In the genomic region with DNA sequence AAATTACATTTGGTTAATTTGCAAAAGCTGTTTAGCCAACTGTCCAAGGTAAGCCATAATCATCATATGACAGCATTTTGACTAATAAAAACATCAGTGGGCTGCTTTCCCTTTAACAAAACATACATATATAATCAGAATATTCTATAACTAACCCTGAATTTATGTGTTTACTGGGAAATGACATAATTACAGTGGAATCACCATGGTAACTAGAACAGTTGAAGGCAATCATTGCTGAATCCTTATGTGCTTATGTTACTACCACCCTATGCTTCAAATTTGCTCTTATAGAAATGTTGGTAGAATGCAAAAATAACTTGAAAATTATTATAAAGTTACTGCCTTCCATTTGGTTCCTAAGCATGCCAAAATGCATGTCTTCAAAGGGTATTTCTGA, we compare ENCODE assay signal across 16 mouse cellular contexts.
"Had no signal": no experiment of that assay in that cellular context is flagged by ENCODE, and none has a peak within 500 bp of the region (broad histone marks: within the 10 kb centered on the region; RNA-seq: fewer than 3 reads in every experiment).

No protein-coding gene starts in this region.

- H3K27me3 ChIP-seq: megakaryocyte, embryonic 14.5 days; midbrain, embryonic 13.5 days; midbrain, embryonic 15.5 days; neural tube, embryonic 12.5 days had no signal

- H3K4me2 ChIP-seq: midbrain, embryonic 11.5 days; midbrain, embryonic 13.5 days; midbrain, embryonic 15.5 days; neural tube, embryonic 12.5 days had no signal

- H3K27ac ChIP-seq: macrophage; midbrain, embryonic 13.5 days; midbrain, embryonic 15.5 days; neural tube, embryonic 12.5 days had no signal

- H3K4me3 ChIP-seq: megakaryocyte, embryonic 14.5 days; midbrain, embryonic 13.5 days; midbrain, embryonic 15.5 days; neural tube, embryonic 12.5 days had no signal

- ATAC-seq: liver, postnatal 0 days; midbrain, embryonic 13.5 days; midbrain, embryonic 15.5 days had no signal

- H3K36me3 ChIP-seq: midbrain, embryonic 13.5 days; midbrain, embryonic 15.5 days; neural tube, embryonic 12.5 days had no signal

- H3K9me3 ChIP-seq: midbrain, embryonic 13.5 days; midbrain, embryonic 15.5 days; neural tube, embryonic 12.5 days had no signal

- DNase-seq: liver, postnatal 0 days; lung, adult 2 months; lung, postnatal 10 days; right cerebral cortex, adult 18-20 months; right cerebral cortex, postnatal 25 days; right cerebral cortex, postnatal 4 days; spleen, adult 18-20 months; thymus, adult 18-20 months; thymus, postnatal 14 days; thymus, postnatal 36 days had no signal

- H3K4me1 ChIP-seq: megakaryocyte, embryonic 14.5 days; midbrain, embryonic 13.5 days; midbrain, embryonic 15.5 days; neural tube, embryonic 12.5 days had no signal

- H3K9ac ChIP-seq: liver, postnatal 0 days; midbrain, embryonic 13.5 days; midbrain, embryonic 15.5 days; neural tube, embryonic 12.5 days had no signal
